ENCODE assay signal across 17 mouse cellular contexts in genomic region chr1:150372895-150373294, GRCm38 (mm10). TPM values are rescaled to one million over a fixed set of nuclear protein-coding genes. Genes with fewer than 3 reads are reported as not detected.
DNase-seq lines count a peak whose midpoint lies in the region; ATAC-seq and TF ChIP-seq lines count a peak whose summit lies in the region.
"Had no signal": no experiment of that assay in that cellular context is flagged by ENCODE, and none has a peak within 500 bp of the region (broad histone marks: within the 10 kb centered on the region; RNA-seq: fewer than 3 reads in every experiment).

No protein-coding gene starts in this region.

- no peak overlapping the region for H3K4me3 ChIP-seq in hindbrain, embryonic 11.5 days (ENCODE audit: low read depth, low read length)
- H3K4me3 ChIP-seq in hindbrain, embryonic 16.5 days (ENCODE audit: low read length), result no peak overlapping the region
- H3K4me3 ChIP-seq in midbrain, embryonic 14.5 days (replicated peaks; ENCODE audit: low read depth, low read length), result no peak overlapping the region
- no peak overlapping the region for H3K4me3 ChIP-seq in midbrain, embryonic 16.5 days (ENCODE audit: low read depth, low read length)
- H3K4me3 ChIP-seq in stomach, postnatal 0 days (ENCODE audit: low read depth, low read length), result no peak overlapping the region
- H3K4me3 ChIP-seq: neural tube, embryonic 12.5 days had no signal

- no peaks in the 10 kb centered on the region for H3K4me1 ChIP-seq in hindbrain, embryonic 11.5 days (replicated peaks; ENCODE audit: control insufficient read depth, insufficient read depth, low read length)
- no peaks in the 10 kb centered on the region for H3K4me1 ChIP-seq in hindbrain, embryonic 16.5 days (ENCODE audit: control insufficient read depth, insufficient read depth, low read depth, low read length)
- no peaks in the 10 kb centered on the region for H3K4me1 ChIP-seq in midbrain, embryonic 14.5 days (ENCODE audit: control insufficient read depth, insufficient read depth, low read length)
- no peaks in the 10 kb centered on the region for H3K4me1 ChIP-seq in midbrain, embryonic 16.5 days (ENCODE audit: control insufficient read depth, insufficient read depth, low read length)
- no peaks in the 10 kb centered on the region for H3K4me1 ChIP-seq in stomach, postnatal 0 days (replicated peaks; ENCODE audit: control insufficient read depth, insufficient read depth)
- H3K4me1 ChIP-seq: neural tube, embryonic 12.5 days had no signal

- H3K27ac ChIP-seq in hindbrain, embryonic 11.5 days (ENCODE audit: low read depth, low read length), result no peak overlapping the region
- H3K27ac ChIP-seq in hindbrain, embryonic 16.5 days (ENCODE audit: low read depth, low read length), result no peak overlapping the region
- H3K27ac ChIP-seq in midbrain, embryonic 14.5 days (replicated peaks; ENCODE audit: low read depth, low read length), result no peak overlapping the region
- H3K27ac ChIP-seq in midbrain, embryonic 16.5 days (ENCODE audit: low read length), result no peak overlapping the region
- H3K27ac ChIP-seq in stomach, postnatal 0 days (replicated peaks), result no peak overlapping the region
- H3K27ac ChIP-seq: neural tube, embryonic 12.5 days had no signal

- no peaks in the 10 kb centered on the region for H3K9me3 ChIP-seq in hindbrain, embryonic 11.5 days (ENCODE audit: control insufficient read depth, low read length)
- no peaks in the 10 kb centered on the region for H3K9me3 ChIP-seq in hindbrain, embryonic 16.5 days (ENCODE audit: control insufficient read depth, low read length)
- no peaks in the 10 kb centered on the region for H3K9me3 ChIP-seq in midbrain, embryonic 14.5 days (ENCODE audit: control insufficient read depth, low read length)
- no peaks in the 10 kb centered on the region for H3K9me3 ChIP-seq in midbrain, embryonic 16.5 days (replicated peaks; ENCODE audit: control insufficient read depth, low read length, poor library complexity, severe bottlenecking)
- H3K9me3 ChIP-seq in stomach, postnatal 0 days (ENCODE audit: control insufficient read depth, low read length), result no peaks in the 10 kb centered on the region
- H3K9me3 ChIP-seq: neural tube, embryonic 12.5 days had no signal

- no peak for ATAC-seq in hindbrain, embryonic 11.5 days (ENCODE audit: low FRiP score)
- ATAC-seq in hindbrain, embryonic 16.5 days, result no peak
- ATAC-seq in midbrain, embryonic 14.5 days (ENCODE audit: low FRiP score, low TSS enrichment), result no peak
- ATAC-seq in midbrain, embryonic 16.5 days, result no peak
- ATAC-seq in stomach, postnatal 0 days (ENCODE audit: low FRiP score, low TSS enrichment), result no peak
- ATAC-seq: Patski had no signal

- no peaks in the 10 kb centered on the region for H3K27me3 ChIP-seq in hindbrain, embryonic 11.5 days (ENCODE audit: control insufficient read depth, insufficient read depth, low read length)
- H3K27me3 ChIP-seq in hindbrain, embryonic 16.5 days (replicated peaks; ENCODE audit: control insufficient read depth, insufficient read depth, low read length), result no peaks in the 10 kb centered on the region
- H3K27me3 ChIP-seq in midbrain, embryonic 14.5 days (ENCODE audit: control insufficient read depth, insufficient read depth, low read length), result no peaks in the 10 kb centered on the region
- no peaks in the 10 kb centered on the region for H3K27me3 ChIP-seq in midbrain, embryonic 16.5 days (ENCODE audit: control insufficient read depth, insufficient read depth, low read depth, low read length)
- no peaks in the 10 kb centered on the region for H3K27me3 ChIP-seq in stomach, postnatal 0 days (ENCODE audit: control insufficient read depth, insufficient read depth, low read length)
- H3K27me3 ChIP-seq: neural tube, embryonic 12.5 days; Patski had no signal

- H3K4me2 ChIP-seq in hindbrain, embryonic 11.5 days (replicated peaks; ENCODE audit: low read depth, low read length), result no peak overlapping the region
- no peak overlapping the region for H3K4me2 ChIP-seq in hindbrain, embryonic 16.5 days (ENCODE audit: low read length)
- no peak overlapping the region for H3K4me2 ChIP-seq in midbrain, embryonic 14.5 days (ENCODE audit: low read length)
- H3K4me2 ChIP-seq in midbrain, embryonic 16.5 days (ENCODE audit: low read length), result no peak overlapping the region
- H3K4me2 ChIP-seq in stomach, postnatal 0 days (replicated peaks; ENCODE audit: low read depth), result no peak overlapping the region
- H3K4me2 ChIP-seq: neural tube, embryonic 12.5 days had no signal

- H3K36me3 ChIP-seq in hindbrain, embryonic 11.5 days (ENCODE audit: control insufficient read depth, insufficient read depth, low read length), result no peaks in the 10 kb centered on the region
- no peaks in the 10 kb centered on the region for H3K36me3 ChIP-seq in hindbrain, embryonic 16.5 days (ENCODE audit: control insufficient read depth, insufficient read depth, low read length)
- peaks cover 13% of the 10 kb centered on the region for H3K36me3 ChIP-seq in midbrain, embryonic 14.5 days (ENCODE audit: control insufficient read depth, insufficient read depth, low read length)
- H3K36me3 ChIP-seq in midbrain, embryonic 16.5 days (ENCODE audit: control insufficient read depth, insufficient read depth, low read length), result peaks cover 3% of the 10 kb centered on the region
- H3K36me3 ChIP-seq in stomach, postnatal 0 days (ENCODE audit: control insufficient read depth, insufficient read depth, low read length), result 0 out of 2 replicates have a peak, but pooled peaks cover 2% of the 10 kb centered on the region

- peak; percentile 8 for DNase-seq in hindbrain, embryonic 11.5 days (ENCODE audit: low spot score)
- DNase-seq in midbrain, embryonic 14.5 days, result peak; percentile 50
- DNase-seq in embryo, embryonic 11 days, result peak; percentile 7
- DNase-seq in stomach, postnatal 0 days (ENCODE audit: low spot score), result no peak
- DNase-seq in heart, postnatal 14 days, result no peak
- no peak for DNase-seq in left cerebral cortex, adult 9 months (ENCODE audit: low spot score in 2 of 2)
- DNase-seq: kidney, adult 2 months; lung, postnatal 36 days; thymus, postnatal 14 days had no signal

- intact Hi-C loops in heart, postnatal 14 days (cut with DNase I), result no loop called here

- TF ChIP-seq CTCF in stomach, postnatal 0 days (IDR thresholded peaks at IDR 0.05; ENCODE audit: low read depth), result peak; percentile 62

- no peak for TF ChIP-seq EP300 in stomach, postnatal 0 days (optimal IDR thresholded peaks at IDR 0.05)

- no peak overlapping the region for H3K9ac ChIP-seq in hindbrain, embryonic 11.5 days (ENCODE audit: low read depth, low read length)
- no peak overlapping the region for H3K9ac ChIP-seq in hindbrain, embryonic 16.5 days (ENCODE audit: low read depth, low read length)
- H3K9ac ChIP-seq in midbrain, embryonic 14.5 days (replicated peaks; ENCODE audit: low read length), result no peak overlapping the region
- no peak overlapping the region for H3K9ac ChIP-seq in midbrain, embryonic 16.5 days (ENCODE audit: low read depth, low read length)
- H3K9ac ChIP-seq in stomach, postnatal 0 days (ENCODE audit: low read length), result no peak overlapping the region
- H3K9ac ChIP-seq: neural tube, embryonic 12.5 days had no signal

- WGBS in hindbrain, embryonic 11.5 days, result 88% methylated on average over 3 of the region's 3 CpGs
- WGBS in hindbrain, embryonic 16.5 days, result 91% methylated on average over 3 of the region's 3 CpGs
- 87% methylated on average over 3 of the region's 3 CpGs for WGBS in midbrain, embryonic 14.5 days
- 86% methylated on average over 3 of the region's 3 CpGs for WGBS in midbrain, embryonic 16.5 days
- 73% methylated on average over 3 of the region's 3 CpGs for WGBS in stomach, postnatal 0 days

RNA-seq across cellular contexts. Expression of gene Tpr, which starts 19.7 kb away (rescaled TPM):
- 170 and 199 TPM in 2 replicates for polyA plus RNA-seq in hindbrain, embryonic 11.5 days (2014; fragmentation: Nextera tagmentation; extraction: Ambion mirVana)
- polyA plus RNA-seq in hindbrain, embryonic 16.5 days (2015; fragmentation: Nextera tagmentation; extraction: Ambion mirVana), result 112 and 124 TPM in 2 replicates
- 135 and 145 TPM in 2 replicates for polyA plus RNA-seq in midbrain, embryonic 14.5 days (2014; fragmentation: Nextera tagmentation; extraction: Ambion mirVana)
- polyA plus RNA-seq in midbrain, embryonic 16.5 days (2015; fragmentation: Nextera tagmentation; extraction: Ambion mirVana), result 126 and 142 TPM in 2 replicates
- 76.8 and 93.7 TPM in 2 replicates for polyA plus RNA-seq in stomach, postnatal 0 days (2015; fragmentation: Nextera tagmentation; extraction: Ambion mirVana)
- total RNA-seq in heart, postnatal 14 days (2021), result 100 to 1,000 TPM; 122 to 129 TPM

RNA-seq across cellular contexts. Expression of gene Odr4, which starts 20.0 kb away (rescaled TPM):
- polyA plus RNA-seq in hindbrain, embryonic 11.5 days (2014; fragmentation: Nextera tagmentation; extraction: Ambion mirVana), result 37.2 and 45.9 TPM in 2 replicates
- 39.0 and 43.0 TPM in 2 replicates for polyA plus RNA-seq in hindbrain, embryonic 16.5 days (2015; fragmentation: Nextera tagmentation; extraction: Ambion mirVana)
- 35.5 and 46.2 TPM in 2 replicates for polyA plus RNA-seq in midbrain, embryonic 14.5 days (2014; fragmentation: Nextera tagmentation; extraction: Ambion mirVana)
- 37.8 and 40.6 TPM in 2 replicates for polyA plus RNA-seq in midbrain, embryonic 16.5 days (2015; fragmentation: Nextera tagmentation; extraction: Ambion mirVana)
- polyA plus RNA-seq in stomach, postnatal 0 days (2015; fragmentation: Nextera tagmentation; extraction: Ambion mirVana), result 37.3 and 40.3 TPM in 2 replicates
- 10 to 100 TPM; 19.2 to 20.7 TPM for total RNA-seq in heart, postnatal 14 days (2021)

RNA-seq across cellular contexts. Expression of gene Pdc, which starts 53.7 kb away (rescaled TPM):
- polyA plus RNA-seq in hindbrain, embryonic 11.5 days (2014; fragmentation: Nextera tagmentation; extraction: Ambion mirVana), result not detected in 2 replicates
- polyA plus RNA-seq in hindbrain, embryonic 16.5 days (2015; fragmentation: Nextera tagmentation; extraction: Ambion mirVana), result not detected in 2 replicates
- 0.17 TPM in 1 of 2 replicates, not detected in the other for polyA plus RNA-seq in midbrain, embryonic 14.5 days (2014; fragmentation: Nextera tagmentation; extraction: Ambion mirVana)
- polyA plus RNA-seq in midbrain, embryonic 16.5 days (2015; fragmentation: Nextera tagmentation; extraction: Ambion mirVana), result not detected in 2 replicates
- 0.11 TPM in 1 of 2 replicates, not detected in the other for polyA plus RNA-seq in stomach, postnatal 0 days (2015; fragmentation: Nextera tagmentation; extraction: Ambion mirVana)
- not detected for total RNA-seq in heart, postnatal 14 days (2021)
- total RNA-seq: left cerebral cortex, adult 18-20 months had no signal
- polyA plus RNA-seq: cortical plate, adult 2 months; heart, embryonic 14.5 days; kidney, adult 2 months; neural tube, embryonic 12.5 days; Patski; small intestine, adult 2 months had no signal

Comparison
In these comparisons a context has a peak if more than half of its experiments do, and no peak if none do; other contexts are left out.
1. DNase-seq: peak in hindbrain, embryonic 11.5 days (single experiment), midbrain, embryonic 14.5 days (single experiment) and embryo, embryonic 11 days (single experiment); none in stomach, postnatal 0 days (single experiment), heart, postnatal 14 days (0 of 2) and left cerebral cortex, adult 9 months (0 of 2).